Mouse (Mus musculus): ENCODE measurements around the gene Zfp866.

DNA sequence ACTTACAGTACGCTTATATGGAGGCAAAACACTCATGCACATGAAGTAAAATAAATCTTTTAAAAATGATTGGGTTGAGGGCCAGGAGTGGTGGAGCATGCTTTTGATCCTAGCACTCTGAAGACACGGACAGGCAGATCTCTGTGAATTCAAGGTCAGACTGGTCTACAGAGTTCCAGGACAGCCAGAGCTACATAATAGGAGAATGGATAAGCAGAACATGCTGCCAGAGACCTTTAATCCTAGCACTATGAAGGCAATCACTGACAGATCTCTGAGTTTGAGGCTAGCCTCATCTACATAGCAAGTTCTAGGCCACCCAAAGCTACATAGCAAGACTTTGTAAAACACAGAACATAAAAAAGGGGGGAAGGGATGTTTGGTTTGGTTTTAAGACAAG lies 18.9 kb downstream of the Zfp866 start:
- TF ChIP-seq GATA1 (IDR thresholded peaks at IDR 0.05; ENCODE audit: borderline replicate concordance, low read length), result no peak
- no peak for TF ChIP-seq FLI1 (IDR thresholded peaks at IDR 0.05; ENCODE audit: low read length)

Measured in megakaryocyte, embryonic 14.5 days (primary cell).